ENCODE assay signal across 10 mouse cellular contexts in the genomic region with DNA sequence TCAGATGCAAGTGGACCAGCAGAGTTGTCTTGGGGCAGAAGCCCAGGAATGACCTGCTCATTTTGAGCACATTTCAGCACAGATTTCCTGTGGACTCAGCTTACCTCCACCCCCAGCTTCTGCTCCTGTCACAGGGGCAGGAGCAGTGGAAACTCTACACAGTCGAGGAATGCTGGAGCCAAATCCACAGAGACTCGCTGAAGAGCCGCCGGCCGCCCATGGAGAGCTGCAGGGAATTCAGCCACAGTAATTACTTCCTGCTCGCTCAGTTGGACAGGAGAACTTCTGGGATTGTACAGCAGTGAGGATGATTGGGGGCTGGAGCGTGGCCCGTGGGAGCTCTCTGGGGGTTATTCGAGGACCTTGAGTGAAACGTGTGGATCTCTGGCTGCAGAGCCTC. TPM values are rescaled to one million over a fixed set of nuclear protein-coding genes. Genes with fewer than 3 reads are reported as not detected.
DNase-seq lines count a peak whose midpoint lies in the region; ATAC-seq and TF ChIP-seq lines count a peak whose summit lies in the region.
"Had no signal": no experiment of that assay in that cellular context is flagged by ENCODE, and none has a peak within 500 bp of the region (broad histone marks: within the 10 kb centered on the region; RNA-seq: fewer than 3 reads in every experiment).

No protein-coding gene starts in this region.

- WGBS in kidney, postnatal 0 days = 3% methylated on average over 10 of the region's 10 CpGs
- WGBS in heart, embryonic 10.5 days = 29% methylated on average over 10 of the region's 10 CpGs
- 40% methylated on average over 10 of the region's 10 CpGs for WGBS in liver, postnatal 0 days (ENCODE audit: insufficient replicate concordance)

- no peak for ATAC-seq in kidney, postnatal 0 days (replicated peaks; ENCODE audit: low FRiP score, low read depth)
- ATAC-seq in liver, postnatal 0 days = no peak

- peaks cover 41% of the 10 kb centered on the region for H3K4me1 ChIP-seq in kidney, postnatal 0 days (replicated peaks; ENCODE audit: insufficient read depth, low read length)
- H3K4me1 ChIP-seq in bone marrow macrophage, adult 2 months (ENCODE audit: control insufficient read depth, insufficient read depth, low read length) = peaks cover 65% of the 10 kb centered on the region
- H3K4me1 ChIP-seq in heart, embryonic 10.5 days = peaks cover 72% of the 10 kb centered on the region
- peaks cover 37% of the 10 kb centered on the region for H3K4me1 ChIP-seq in liver, postnatal 0 days (ENCODE audit: insufficient read depth)

- no peak overlapping the region for H3K4me3 ChIP-seq in kidney, postnatal 0 days (replicated peaks; ENCODE audit: low read depth, low read length)
- no peak overlapping the region for H3K4me3 ChIP-seq in bone marrow macrophage, adult 2 months (ENCODE audit: insufficient read depth, low read length)
- no peak overlapping the region for H3K4me3 ChIP-seq in heart, embryonic 10.5 days
- H3K4me3 ChIP-seq in liver, postnatal 0 days (ENCODE audit: low read depth, low read length) = no peak overlapping the region

- no peak for TF ChIP-seq CTCF in kidney, postnatal 0 days (IDR thresholded peaks at IDR 0.05; ENCODE audit: low read depth)
- no peak for TF ChIP-seq CTCF in bone marrow macrophage, adult 2 months (IDR thresholded peaks at IDR 0.05; ENCODE audit: low read depth, low read length)
- no peak for TF ChIP-seq CTCF in liver, postnatal 0 days (IDR thresholded peaks at IDR 0.05; ENCODE audit: low read depth)

- no peaks in the 10 kb centered on the region for H3K36me3 ChIP-seq in kidney, postnatal 0 days (ENCODE audit: insufficient read depth, low read length)
- H3K36me3 ChIP-seq in heart, embryonic 10.5 days = peaks cover 6% of the 10 kb centered on the region; the same call in 1 of the 2 replicates
- no peaks in the 10 kb centered on the region for H3K36me3 ChIP-seq in liver, postnatal 0 days (replicated peaks; ENCODE audit: insufficient read depth, low read length)
- H3K36me3 ChIP-seq: G1E had no signal

- H3K4me2 ChIP-seq in kidney, postnatal 0 days (ENCODE audit: low read length) = peak overlapping the region; percentile 77
- peak overlapping the region; percentile 32; the same call in 1 of the 2 replicates for H3K4me2 ChIP-seq in liver, postnatal 0 days (ENCODE audit: low read depth, low read length)
- H3K4me2 ChIP-seq: midbrain, embryonic 11.5 days had no signal

- TF ChIP-seq POLR2A in bone marrow macrophage, adult 2 months (IDR thresholded peaks at IDR 0.05; ENCODE audit: borderline replicate concordance, low read depth, low read length) = no peak

- peak; percentile 77 for DNase-seq in kidney, postnatal 0 days (ENCODE audit: low spot score)
- DNase-seq in kidney, adult 18-20 months = no peak
- no peak for DNase-seq in heart, embryonic 10.5 days (ENCODE audit: low spot score)
- DNase-seq in liver, postnatal 0 days = no peak
- DNase-seq in B cell, adult 2 months = no peak
- no peak for DNase-seq in left cerebral cortex, adult 11 months (ENCODE audit: low spot score)
- no peak for DNase-seq in adrenal gland, postnatal 10 days

- 0 out of 2 replicates have a peak overlapping the region, but pooled peaks have one; percentile 13 for H3K9ac ChIP-seq in kidney, postnatal 0 days (ENCODE audit: low read depth, low read length)
- H3K9ac ChIP-seq in liver, postnatal 0 days (replicated peaks) = no peak overlapping the region

- TF ChIP-seq EP300 in liver, postnatal 0 days (IDR thresholded peaks at IDR 0.05; ENCODE audit: low read depth) = no peak

- no peaks in the 10 kb centered on the region for H3K9me3 ChIP-seq in kidney, postnatal 0 days (replicated peaks; ENCODE audit: low read length)
- H3K9me3 ChIP-seq in heart, embryonic 10.5 days = no peaks in the 10 kb centered on the region
- H3K9me3 ChIP-seq in liver, postnatal 0 days (ENCODE audit: low read length) = no peaks in the 10 kb centered on the region

- peaks cover 4% of the 10 kb centered on the region; the same call in 1 of the 2 replicates for H3K27me3 ChIP-seq in kidney, postnatal 0 days (ENCODE audit: insufficient read depth, low read length)
- peaks cover 34% of the 10 kb centered on the region for H3K27me3 ChIP-seq in heart, embryonic 10.5 days (ENCODE audit: insufficient read depth, poor library complexity, severe bottlenecking)
- 0 out of 2 replicates have a peak, but pooled peaks cover 11% of the 10 kb centered on the region for H3K27me3 ChIP-seq in liver, postnatal 0 days (ENCODE audit: insufficient read depth, low read length)

- H3K27ac ChIP-seq in kidney, postnatal 0 days = peak overlapping the region; percentile 47; the same call in 1 of the 2 replicates
- H3K27ac ChIP-seq in bone marrow macrophage, adult 2 months (ENCODE audit: insufficient read depth, low read depth, low read length) = peak overlapping the region; percentile 71
- peak overlapping the region; percentile 56; the same call in 1 of the 2 replicates for H3K27ac ChIP-seq in heart, embryonic 10.5 days
- H3K27ac ChIP-seq in liver, postnatal 0 days (ENCODE audit: low read depth) = peak overlapping the region; percentile 75

RNA-seq across cellular contexts. Expression of a gene that starts 3.0 kb away (rescaled TPM):
- polyA plus RNA-seq in kidney, postnatal 0 days (2015; fragmentation: Nextera tagmentation; extraction: Ambion mirVana) = 116 and 133 TPM in 2 replicates
- polyA plus RNA-seq in bone marrow macrophage, adult 2 months (2012; ENCODE audit: insufficient read depth, insufficient read length, missing spikeins) = 386 and 398 TPM in 2 replicates
- polyA plus RNA-seq in heart, embryonic 10.5 days (2016; fragmentation: Nextera tagmentation; extraction: Ambion mirVana) = 50.4 and 66.2 TPM in 2 replicates
- polyA plus RNA-seq in liver, postnatal 0 days (2015; fragmentation: Nextera tagmentation; extraction: Ambion mirVana) = 24.9 and 26.8 TPM in 2 replicates
- 10 to 100 TPM; 52.0 to 57.7 TPM for total RNA-seq in adrenal gland, postnatal 10 days (2021)
- total RNA-seq: G1E had no signal
